Mouse (Mus musculus) kidney, postnatal 0 days (tissue): ENCODE results near the gene Ifnar2. TPM values are rescaled to one million over a fixed set of nuclear protein-coding genes. Genes with fewer than 3 reads are reported as not detected.

Experiments used
- ATAC-seq: fragments of 200-750 bp; cut with Nextera tagmentation; replicated peaks from 2 replicates; pipeline ENCODE4 v1.8.0; 2017; ENCODE audit warnings: low read depth, moderate number of reproducible peaks, moderate TSS enrichment, moderate library complexity; ENCODE audit not compliant: low FRiP score
- DNase-seq: peaks from one replicate; pipeline ENCODE4 v3.0.0-alpha.2; 2016; ENCODE audit warnings: low spot score
- H3K27ac ChIP-seq: fragments of 300-500 bp; sonication (generic); 2 replicates; pipeline ENCODE4 v1.5.1; 2014; ENCODE audit warnings: mild to moderate bottlenecking
- H3K27me3 ChIP-seq: fragments of 300-500 bp; sonication (generic); 2 replicates; pipeline ENCODE4 v1.6.1; 2014; ENCODE audit warnings: low read length, mixed read lengths; ENCODE audit not compliant: insufficient read depth
- H3K36me3 ChIP-seq: fragments of 300-500 bp; sonication (generic); 2 replicates; pipeline ENCODE4 v1.6.1; 2014; ENCODE audit warnings: low read length, mixed read lengths; ENCODE audit not compliant: insufficient read depth
- H3K4me1 ChIP-seq: fragments of 300-500 bp; sonication (generic); replicated peaks from 2 replicates; pipeline ENCODE4 v1.6.1; 2014; ENCODE audit warnings: antibody characterized with exemption, low read length, mixed read lengths; ENCODE audit not compliant: insufficient read depth
- H3K4me2 ChIP-seq: fragments of 300-500 bp; sonication (generic); 2 replicates; pipeline ENCODE4 v1.6.1; 2014; ENCODE audit warnings: mild to moderate bottlenecking, low read length, moderate library complexity, mixed read lengths
- H3K4me3 ChIP-seq: fragments of 300-500 bp; sonication (generic); replicated peaks from 2 replicates; pipeline ENCODE4 v1.5.1; 2014; ENCODE audit warnings: low read depth, low read length
- H3K9ac ChIP-seq: fragments of 300-500 bp; sonication (generic); 2 replicates; pipeline ENCODE4 v1.6.1; 2014; ENCODE audit warnings: low read depth, low read length
- H3K9me3 ChIP-seq: fragments of 300-500 bp; sonication (generic); replicated peaks from 2 replicates; pipeline ENCODE4 v1.6.1; 2016; ENCODE audit warnings: low read length, inconsistent platforms, mixed read lengths
- CTCF ChIP-seq: IDR thresholded peaks from 2 replicates; pipeline ENCODE4 v1.5.1; 2016; ENCODE audit warnings: antibody characterized with exemption, low read depth, mild to moderate bottlenecking, moderate library complexity
- WGBS: fragments of 180-500 bp; shearing (Covaris S2); extraction: QIAGEN DNeasy Blood & Tissue Kit; methylation state at CpG from one replicate; pipeline ENCODE4 v1.1.7; 2014; 5-methylcytosine and 5-hydroxymethylcytosine counted together
- polyA plus RNA-seq: library from polyadenylated mRNA; unstranded; fragments of >200 nt; fragmentation: Nextera tagmentation; extraction: Ambion mirVana; gene quantifications from 2 replicates; pipeline ENCODE4 v1.2.1, GENCODE M21; 2015

Gene Ifnar2
- 60.7 and 61.9 TPM in 2 replicates for polyA plus RNA-seq

DNA sequence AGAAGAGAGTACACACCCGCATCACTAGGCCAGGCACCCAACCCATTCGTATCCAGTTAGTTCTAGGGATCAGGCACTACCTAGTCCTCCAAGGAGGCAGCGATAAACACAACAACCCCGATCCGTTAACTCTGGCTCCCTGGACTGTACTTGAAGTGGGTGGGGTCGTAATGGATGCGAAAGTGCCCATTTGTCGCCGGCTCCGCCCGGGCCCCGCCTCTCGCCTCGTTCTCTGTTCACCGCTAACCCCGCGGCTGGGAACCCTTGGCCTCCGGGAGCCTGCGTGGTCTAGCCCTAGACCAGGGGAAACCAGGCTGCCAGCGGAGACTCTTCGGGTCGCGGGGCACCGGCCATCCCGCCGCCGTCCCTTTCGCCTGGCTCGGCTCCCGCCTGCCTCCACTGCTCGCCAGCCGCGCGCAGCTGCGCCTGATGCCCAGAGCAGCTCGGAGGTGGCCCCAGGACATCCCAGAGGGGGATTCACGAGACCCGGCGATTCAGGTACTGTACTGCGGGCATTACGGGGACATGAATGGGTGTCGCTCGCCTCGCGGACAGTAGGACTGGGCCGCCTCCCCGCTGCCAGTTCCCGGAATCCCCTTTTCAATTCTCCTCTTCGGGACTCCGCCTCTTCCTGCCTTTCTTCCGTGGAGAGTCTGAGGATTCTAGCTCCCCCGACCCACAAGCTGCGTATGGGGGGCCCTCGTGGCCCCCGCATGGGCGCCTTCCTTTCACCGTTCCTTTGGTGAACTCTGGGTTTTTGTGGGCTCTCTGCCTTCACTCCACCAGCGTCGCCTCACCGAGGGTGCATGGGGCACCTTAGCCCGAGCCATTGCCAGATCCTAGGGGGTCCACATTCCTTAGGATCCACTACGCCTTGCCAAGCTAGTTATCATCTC lies at the start of gene Ifnar2:
TSS of gene Ifnar2 (plus strand) at position 207 of the 896 bp plus-strand sequence.
- Histone ChIP-seq H3K4me1 (peaks cover 9% of the 10 kb centered on the region), H3K4me3 (peak within 1 kb of the TSS; percentile 73), H3K36me3 (no peaks in the 10 kb centered on the region), H3K4me2 (peak within 1 kb of the TSS; percentile 77), H3K9me3 (no peaks in the 10 kb centered on the region), H3K27me3 (no peaks in the 10 kb centered on the region), H3K27ac (peak within 1 kb of the TSS; percentile 87), H3K9ac (peak within 1 kb of the TSS; percentile 84)
- ATAC-seq (peak; percentile 90), DNase-seq (peak; percentile 95)
- under 1% methylated on average over 61 of the region's 62 CpGs for WGBS
- TF ChIP-seq CTCF, result no peak

DNA sequence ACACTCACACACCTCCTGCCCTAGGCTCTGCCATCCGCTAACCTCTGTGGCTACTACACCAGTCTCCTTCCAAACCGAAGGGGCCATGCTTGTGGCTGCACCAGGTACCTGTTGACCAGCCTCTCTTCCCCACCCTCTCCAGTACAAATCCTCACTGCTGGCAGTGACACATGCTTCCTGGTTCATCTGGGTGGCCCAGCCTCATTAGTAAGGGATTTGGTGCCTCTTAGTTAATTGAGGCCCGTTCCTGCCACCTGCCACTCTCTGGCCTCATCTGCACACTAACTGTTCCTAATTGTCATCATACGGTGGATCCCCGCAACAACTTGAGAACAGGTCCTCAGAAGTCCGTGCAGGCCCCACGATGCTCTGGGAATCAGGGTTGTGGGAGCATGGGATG lies 45.0 kb upstream of the Ifnar2 start:
- Histone ChIP-seq H3K4me2 (no peak overlapping the region), H3K4me3 (no peak overlapping the region), H3K4me1 (no peaks in the 10 kb centered on the region), H3K27me3 (no peaks in the 10 kb centered on the region), H3K9ac (no peak overlapping the region), H3K27ac (no peak overlapping the region), H3K36me3 (no peaks in the 10 kb centered on the region), H3K9me3 (no peaks in the 10 kb centered on the region)
- 72% methylated on average over 7 of the region's 7 CpGs for WGBS
- DNase-seq, result no peak
- no peak for TF ChIP-seq CTCF
- ATAC-seq, result no peak

DNA sequence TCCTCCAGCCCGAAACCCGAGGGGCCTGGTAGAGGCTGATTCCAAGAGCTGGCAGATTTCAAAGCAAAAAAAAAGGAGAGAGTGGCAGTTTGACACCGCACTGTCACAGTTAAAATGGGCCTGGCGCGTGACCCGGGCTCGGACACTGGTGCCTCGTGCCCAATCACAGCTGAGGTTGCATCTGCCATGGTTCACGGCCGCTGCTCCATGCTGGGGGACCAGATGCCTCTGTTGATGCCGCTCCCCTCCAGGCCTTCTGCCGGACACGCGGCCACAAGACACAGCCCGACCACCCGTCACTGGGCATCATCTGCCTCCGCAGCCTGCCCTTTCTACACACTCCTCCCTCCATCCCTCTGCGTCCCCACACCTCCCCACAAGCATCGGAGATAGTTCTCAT lies 43.7 kb upstream of the Ifnar2 start:
- DNase-seq, result no peak
- H3K27ac ChIP-seq, result no peak overlapping the region
- no peak overlapping the region for H3K9ac ChIP-seq
- ATAC-seq, result no peak
- no peaks in the 10 kb centered on the region for H3K9me3 ChIP-seq
- no peak overlapping the region for H3K4me3 ChIP-seq
- H3K4me1 ChIP-seq, result no peaks in the 10 kb centered on the region
- 0 out of 2 replicates have a peak, but pooled peaks cover under 1% of the 10 kb centered on the region for H3K27me3 ChIP-seq
- WGBS, result 86% methylated on average over 19 of the region's 19 CpGs
- no peaks in the 10 kb centered on the region for H3K36me3 ChIP-seq
- no peak overlapping the region for H3K4me2 ChIP-seq
- TF ChIP-seq CTCF, result no peak

DNA sequence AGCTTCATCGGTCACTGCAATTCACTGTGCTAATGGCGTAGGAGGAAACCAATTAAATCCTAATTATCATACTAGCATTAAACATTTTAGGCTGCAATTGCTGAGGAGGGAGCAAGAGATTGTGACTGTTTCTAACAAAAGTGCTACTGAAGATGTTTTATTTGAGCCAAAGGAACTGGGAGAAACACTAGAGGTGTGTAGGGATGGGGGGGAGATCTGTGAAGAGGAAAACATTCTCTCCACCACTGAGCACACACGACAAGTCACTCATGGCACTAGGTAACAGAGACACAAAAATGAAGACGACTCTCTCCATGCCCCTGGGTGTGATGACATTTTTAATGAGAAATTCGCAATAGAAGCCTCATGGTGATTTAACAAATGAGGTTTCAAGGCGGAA lies 42.1 kb upstream of the Ifnar2 start:
- Histone ChIP-seq H3K27me3 (0 out of 2 replicates have a peak, but pooled peaks cover 4% of the 10 kb centered on the region), H3K4me2 (no peak overlapping the region), H3K4me3 (no peak overlapping the region), H3K9me3 (no peaks in the 10 kb centered on the region), H3K36me3 (no peaks in the 10 kb centered on the region), H3K9ac (no peak overlapping the region), H3K27ac (no peak overlapping the region), H3K4me1 (no peaks in the 10 kb centered on the region)
- DNase-seq (no peak), ATAC-seq (no peak)
- 66% methylated on average over 6 of the region's 6 CpGs for WGBS
- no peak for TF ChIP-seq CTCF

DNA sequence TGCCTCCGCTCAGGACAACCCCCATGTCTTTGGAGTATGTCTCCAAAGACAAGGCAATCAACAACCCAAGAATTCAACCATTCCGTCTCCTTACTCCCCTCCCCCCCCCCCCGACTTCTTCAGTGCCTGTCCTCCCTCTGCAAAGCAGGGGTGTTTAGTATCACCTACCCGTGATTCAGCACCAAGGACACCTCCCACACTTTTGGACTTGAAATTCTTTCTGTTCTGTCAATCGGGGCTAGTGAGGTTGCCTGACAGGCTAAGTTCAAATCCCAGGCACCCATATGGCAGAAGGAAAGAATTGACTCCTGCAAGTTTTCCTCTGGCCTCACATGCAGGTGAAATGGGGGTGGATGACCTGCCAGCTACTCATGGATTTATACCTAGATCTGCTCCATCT lies 41.4 kb upstream of the Ifnar2 start:
- Histone ChIP-seq H3K4me2 (no peak overlapping the region), H3K4me1 (no peaks in the 10 kb centered on the region), H3K9me3 (no peaks in the 10 kb centered on the region), H3K36me3 (no peaks in the 10 kb centered on the region), H3K27ac (no peak overlapping the region), H3K9ac (no peak overlapping the region), H3K27me3 (0 out of 2 replicates have a peak, but pooled peaks cover 4% of the 10 kb centered on the region), H3K4me3 (no peak overlapping the region)
- ATAC-seq (no peak), DNase-seq (no peak)
- TF ChIP-seq CTCF, result no peak
- WGBS, result 27% methylated on average over 5 of the region's 5 CpGs

DNA sequence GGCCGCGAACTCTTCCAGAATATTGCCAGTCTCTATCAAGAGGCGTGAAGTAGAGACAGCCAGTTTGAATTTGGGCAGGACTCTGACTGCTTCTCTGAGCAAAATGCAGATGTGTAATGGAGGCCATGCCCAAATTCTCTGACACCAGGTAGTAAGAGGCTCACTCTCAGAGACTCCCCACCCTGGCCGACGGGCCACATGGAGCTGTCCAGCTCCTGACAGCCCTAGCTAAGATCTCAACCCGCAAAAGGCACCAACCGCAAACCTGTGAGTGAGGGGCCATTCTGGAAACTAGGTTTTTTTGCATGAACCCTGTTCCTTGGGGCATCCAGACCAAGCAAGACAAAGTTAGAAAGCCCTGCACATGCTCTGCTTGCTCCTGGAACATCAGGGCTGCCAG lies 39.7 kb upstream of the Ifnar2 start:
- no peak for ATAC-seq
- WGBS, result 49% methylated on average over 7 of the region's 7 CpGs
- Histone ChIP-seq H3K27me3 (0 out of 2 replicates have a peak, but pooled peaks cover 4% of the 10 kb centered on the region), H3K36me3 (no peaks in the 10 kb centered on the region), H3K4me1 (no peaks in the 10 kb centered on the region), H3K4me3 (no peak overlapping the region), H3K27ac (no peak overlapping the region), H3K9me3 (no peaks in the 10 kb centered on the region), H3K4me2 (no peak overlapping the region), H3K9ac (no peak overlapping the region)
- no peak for TF ChIP-seq CTCF
- no peak for DNase-seq
